22 mouse cellular contexts compared by ENCODE assay signal in genomic region chr2:50706652-50707051, GRCm38 (mm10).
A peak's percentile ranks its signal among the peaks of the same experiment; 100 is the strongest.
DNase-seq lines count a peak whose midpoint lies in the region; ATAC-seq and TF ChIP-seq lines count a peak whose summit lies in the region.
"Had no signal": no experiment of that assay in that cellular context is flagged by ENCODE, and none has a peak within 500 bp of the region (broad histone marks: within the 10 kb centered on the region; RNA-seq: fewer than 3 reads in every experiment).

No protein-coding gene starts in this region.

- TF ChIP-seq CTCF in kidney, postnatal 0 days (IDR thresholded peaks at IDR 0.05; ENCODE audit: low read depth), result no peak

- no peak for DNase-seq in heart, embryonic 10.5 days (ENCODE audit: low spot score)
- DNase-seq in heart, postnatal 4 days, result no peak
- peak; percentile 44 for DNase-seq in kidney, postnatal 0 days (ENCODE audit: low spot score)
- no peak for DNase-seq in kidney, adult 18-20 months
- peak; percentile 10 for DNase-seq in 3T3-L1 (ENCODE audit: low read depth, low spot score)
- no peak for DNase-seq in MN1 (ENCODE audit: low spot score)
- DNase-seq: adrenal gland, postnatal 25 days; cerebellum, adult 11-12 months; cerebellum, postnatal 25 days; gastrocnemius, postnatal 25 days; kidney, adult 2 months; kidney, postnatal 36 days; liver, embryonic 13.5 days; right cerebral cortex, postnatal 25 days had no signal

- no peaks in the 10 kb centered on the region for H3K27me3 ChIP-seq in heart, embryonic 10.5 days (ENCODE audit: insufficient read depth, poor library complexity, severe bottlenecking)
- H3K27me3 ChIP-seq in kidney, postnatal 0 days (ENCODE audit: insufficient read depth, low read length), result no peaks in the 10 kb centered on the region
- no peaks in the 10 kb centered on the region for H3K27me3 ChIP-seq in embryonic facial prominence, embryonic 12.5 days
- H3K27me3 ChIP-seq: embryonic facial prominence, embryonic 15.5 days; limb, embryonic 12.5 days; liver, embryonic 13.5 days; megakaryocyte, embryonic 14.5 days had no signal

- no peak overlapping the region for H3K9ac ChIP-seq in kidney, postnatal 0 days (ENCODE audit: low read depth, low read length)
- H3K9ac ChIP-seq in embryonic facial prominence, embryonic 12.5 days, result no peak overlapping the region
- H3K9ac ChIP-seq: embryonic facial prominence, embryonic 15.5 days; limb, embryonic 12.5 days; liver, embryonic 13.5 days had no signal

- H3K4me2 ChIP-seq in kidney, postnatal 0 days (ENCODE audit: low read length), result no peak overlapping the region
- H3K4me2 ChIP-seq in embryonic facial prominence, embryonic 12.5 days (replicated peaks), result no peak overlapping the region
- H3K4me2 ChIP-seq: embryonic facial prominence, embryonic 15.5 days; limb, embryonic 12.5 days; liver, embryonic 13.5 days had no signal

- WGBS in heart, embryonic 10.5 days, result 15% methylated on average over 3 of the region's 3 CpGs
- 64% methylated on average over 3 of the region's 3 CpGs for WGBS in kidney, postnatal 0 days
- 23% methylated on average over 3 of the region's 3 CpGs for WGBS in embryonic facial prominence, embryonic 12.5 days

- H3K9me3 ChIP-seq in heart, embryonic 10.5 days, result no peaks in the 10 kb centered on the region
- H3K9me3 ChIP-seq in kidney, postnatal 0 days (replicated peaks; ENCODE audit: low read length), result no peaks in the 10 kb centered on the region
- no peaks in the 10 kb centered on the region for H3K9me3 ChIP-seq in embryonic facial prominence, embryonic 12.5 days
- H3K9me3 ChIP-seq: embryonic facial prominence, embryonic 15.5 days; hindbrain, embryonic 10.5 days; limb, embryonic 12.5 days; liver, embryonic 13.5 days; megakaryocyte, embryonic 14.5 days had no signal

- no peaks in the 10 kb centered on the region for H3K36me3 ChIP-seq in heart, embryonic 10.5 days
- H3K36me3 ChIP-seq in kidney, postnatal 0 days (ENCODE audit: insufficient read depth, low read length), result no peaks in the 10 kb centered on the region
- H3K36me3 ChIP-seq in embryonic facial prominence, embryonic 12.5 days, result no peaks in the 10 kb centered on the region
- H3K36me3 ChIP-seq: embryonic facial prominence, embryonic 15.5 days; G1E; hindbrain, embryonic 10.5 days; limb, embryonic 12.5 days; liver, embryonic 13.5 days had no signal

- peak overlapping the region; percentile 36; the same call in 1 of the 2 replicates for H3K27ac ChIP-seq in heart, embryonic 10.5 days
- no peak overlapping the region for H3K27ac ChIP-seq in kidney, postnatal 0 days
- H3K27ac ChIP-seq in embryonic facial prominence, embryonic 12.5 days, result peak overlapping the region; percentile 36; the same call in 1 of the 2 replicates
- H3K27ac ChIP-seq: embryonic facial prominence, embryonic 15.5 days; hindbrain, embryonic 10.5 days; hindbrain, postnatal 0 days; limb, embryonic 12.5 days; liver, embryonic 13.5 days had no signal

- no peak overlapping the region for H3K4me3 ChIP-seq in heart, embryonic 10.5 days
- H3K4me3 ChIP-seq in kidney, postnatal 0 days (replicated peaks; ENCODE audit: low read depth, low read length), result no peak overlapping the region
- no peak overlapping the region for H3K4me3 ChIP-seq in embryonic facial prominence, embryonic 12.5 days
- H3K4me3 ChIP-seq: embryonic facial prominence, embryonic 15.5 days; hindbrain, embryonic 10.5 days; limb, embryonic 12.5 days; liver, embryonic 13.5 days; megakaryocyte, embryonic 14.5 days had no signal

- peaks cover 13% of the 10 kb centered on the region for H3K4me1 ChIP-seq in heart, embryonic 10.5 days
- 0 out of 2 replicates have a peak, but pooled peaks cover 2% of the 10 kb centered on the region for H3K4me1 ChIP-seq in kidney, postnatal 0 days (replicated peaks; ENCODE audit: insufficient read depth, low read length)
- peaks cover 18% of the 10 kb centered on the region for H3K4me1 ChIP-seq in embryonic facial prominence, embryonic 12.5 days
- H3K4me1 ChIP-seq: liver, embryonic 13.5 days; megakaryocyte, embryonic 14.5 days had no signal

- ATAC-seq in kidney, postnatal 0 days (replicated peaks; ENCODE audit: low FRiP score, low read depth), result no peak
- no peak for ATAC-seq in embryonic facial prominence, embryonic 12.5 days (ENCODE audit: insufficient number of reproducible peaks, insufficient read depth, low FRiP score, low TSS enrichment)
- ATAC-seq: forebrain, embryonic 16.5 days; hindbrain, postnatal 0 days had no signal

Comparison
In these comparisons a context has a peak if more than half of its experiments do, and no peak if none do; other contexts are left out.
1. DNase-seq: peak in kidney, postnatal 0 days (single experiment) and 3T3-L1 (single experiment); none in heart, embryonic 10.5 days (single experiment), heart, postnatal 4 days (single experiment), kidney, adult 18-20 months (single experiment) and MN1 (single experiment).